Mouse (Mus musculus): ENCODE results near the gene Olfr889. TPM values are rescaled to one million over a fixed set of nuclear protein-coding genes. Genes with fewer than 3 reads are reported as not detected.
"Not testable (repeated sequence)": the region's sequence is repeated elsewhere in the genome, so short reads cannot be mapped to it uniquely, and the experiment has no call there.

Gene Olfr889
- 0.09 TPM in 1 of 2 replicates, not detected in the other for polyA plus RNA-seq (2011; ENCODE audit: insufficient read length, low read depth, missing spikeins)

DNA sequence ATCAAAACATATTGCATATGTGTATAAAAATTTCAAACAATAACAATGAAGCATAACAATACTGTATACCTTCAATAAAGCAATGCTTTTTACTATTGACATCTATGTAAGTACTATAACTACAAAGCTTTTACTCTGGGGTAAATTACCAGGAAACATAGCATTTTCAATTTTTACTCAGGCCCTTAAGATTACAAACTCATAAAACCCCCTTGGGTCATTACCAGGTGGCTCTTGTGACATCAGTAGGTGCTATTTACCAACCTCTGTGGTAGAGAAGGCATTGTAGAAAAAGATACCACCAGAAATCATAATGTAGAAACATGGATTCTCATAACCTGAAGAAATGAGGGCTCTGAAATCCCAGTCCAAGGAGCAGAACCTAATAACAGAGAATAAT is at the start of gene Olfr889:
Olfr889 (plus strand) TSS at position 301 of the 400 bp plus-strand sequence.
- Histone ChIP-seq H3K4me3 (ENCODE audit: insufficient read depth, low read length) (no peak within 1 kb of the TSS), H3K27ac (ENCODE audit: insufficient read depth, low read length) (no peak within 1 kb of the TSS)
- TF ChIP-seq CTCF (IDR thresholded peaks at IDR 0.05; ENCODE audit: borderline replicate concordance, insufficient read depth, low read length): no peak
- no peak for TF ChIP-seq POLR2A (IDR thresholded peaks at IDR 0.05; ENCODE audit: low read depth, low read length)

GRCm38 (mm10) chr9:38083772-38084171 is 31.2 kb upstream of the Olfr889 start, which contains the start of gene Olfr887:
Olfr887 (plus strand) TSS chr9:38084072.
- no peak for TF ChIP-seq POLR2A (IDR thresholded peaks at IDR 0.05; ENCODE audit: low read depth, low read length)
- TF ChIP-seq CTCF (IDR thresholded peaks at IDR 0.05; ENCODE audit: borderline replicate concordance, insufficient read depth, low read length): no peak
- no peak within 1 kb of the TSS for H3K27ac ChIP-seq (ENCODE audit: insufficient read depth, low read length)
- H3K4me1 ChIP-seq (ENCODE audit: control insufficient read depth, insufficient read depth, low read length): no peaks in the 10 kb centered on the region
- H3K4me3 ChIP-seq (ENCODE audit: insufficient read depth, low read length): no peak within 1 kb of the TSS

More for the DNA sequence above, at the start of gene Olfr889:
- no peaks in the 10 kb centered on the region for H3K4me1 ChIP-seq (ENCODE audit: control insufficient read depth, insufficient read depth, low read length)

DNA sequence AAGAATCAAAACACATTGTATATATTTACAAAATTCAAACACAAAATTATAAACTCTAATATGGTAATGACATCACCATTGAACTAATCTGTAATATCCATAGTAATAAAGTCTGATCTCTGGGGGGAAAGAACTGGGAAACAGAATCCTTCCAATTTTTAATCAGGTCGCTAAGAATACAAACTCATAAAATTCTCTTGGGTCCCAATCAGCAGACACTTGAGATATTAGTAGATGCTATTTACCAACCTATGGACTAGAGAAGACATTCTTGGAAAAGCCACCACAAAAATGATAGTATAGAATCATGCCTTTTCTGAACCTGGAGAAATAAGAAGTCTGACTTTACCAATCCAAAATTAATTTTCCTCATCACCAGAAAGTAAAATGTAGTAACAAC is 7.2 kb upstream of the Olfr889 start, which contains the start of gene Olfr888:
Olfr888 (plus strand) TSS at position 301 of the 400 bp plus-strand sequence.
- TF ChIP-seq CTCF (IDR thresholded peaks at IDR 0.05; ENCODE audit: borderline replicate concordance, insufficient read depth, low read length) (no peak), POLR2A (IDR thresholded peaks at IDR 0.05; ENCODE audit: low read depth, low read length) (no peak)
- no peaks in the 10 kb centered on the region for H3K4me1 ChIP-seq (ENCODE audit: control insufficient read depth, insufficient read depth, low read length)
- H3K27ac ChIP-seq (ENCODE audit: insufficient read depth, low read length): no peak within 1 kb of the TSS
- H3K4me3 ChIP-seq (ENCODE audit: insufficient read depth, low read length): no peak within 1 kb of the TSS

DNA sequence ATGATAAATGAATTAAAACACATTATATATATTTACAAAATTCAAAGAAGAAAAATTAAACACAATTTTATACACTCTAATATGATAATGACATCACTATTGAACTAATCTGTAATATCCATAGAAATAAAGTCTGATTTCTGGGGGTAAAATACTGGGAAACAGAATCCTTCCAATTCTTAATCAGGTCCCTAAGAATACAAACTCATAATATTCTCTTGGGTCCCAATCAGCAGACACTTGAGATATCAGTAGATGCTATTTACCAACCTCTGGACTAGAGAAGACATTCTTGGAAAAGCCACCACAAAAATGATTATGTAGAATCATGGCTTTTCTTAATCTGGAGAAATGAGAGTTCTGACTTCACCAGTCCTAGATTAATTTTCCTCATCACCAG is 27.2 kb downstream of the Olfr889 start, which contains the start of gene Olfr890:
Olfr890 (plus strand) TSS at position 301 of the 400 bp plus-strand sequence.
- Histone ChIP-seq H3K4me3 (ENCODE audit: insufficient read depth, low read length) (no peak within 1 kb of the TSS), H3K4me1 (ENCODE audit: control insufficient read depth, insufficient read depth, low read length) (no peaks in the 10 kb centered on the region), H3K27ac (ENCODE audit: insufficient read depth, low read length) (no peak within 1 kb of the TSS)
- TF ChIP-seq CTCF (IDR thresholded peaks at IDR 0.05; ENCODE audit: borderline replicate concordance, insufficient read depth, low read length): no peak
- TF ChIP-seq POLR2A (IDR thresholded peaks at IDR 0.05; ENCODE audit: low read depth, low read length): no peak

DNA sequence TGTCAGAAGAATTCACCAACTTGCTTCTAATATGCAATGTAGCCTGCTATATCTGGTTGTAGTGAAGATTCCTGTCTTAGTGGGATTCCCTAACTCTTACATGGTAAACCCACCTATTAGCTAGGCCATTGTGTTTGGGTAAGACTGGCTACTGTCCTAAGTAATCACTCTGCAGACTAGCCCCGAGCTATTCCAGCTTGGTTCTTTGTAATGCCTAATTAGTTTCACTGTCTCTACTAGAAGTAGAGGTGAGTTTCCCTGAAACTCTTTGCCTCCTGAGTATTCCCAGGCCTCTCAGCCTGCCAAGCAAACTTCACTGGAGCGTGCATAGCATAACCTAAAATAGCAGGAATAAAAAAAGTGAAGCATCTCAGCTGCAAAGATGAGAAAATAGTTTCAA is 53.3 kb downstream of the Olfr889 start:
- H3K27ac ChIP-seq (ENCODE audit: insufficient read depth, low read length); H3K4me1 ChIP-seq (ENCODE audit: control insufficient read depth, insufficient read depth, low read length); H3K4me3 ChIP-seq (ENCODE audit: insufficient read depth, low read length): not testable (repeated sequence)

Other genes starting within 250 kb of the Olfr889 start
- not detected in 2 replicates for gene Olfr145, start 218.5 kb upstream of the Olfr889 start, polyA plus RNA-seq (2011; ENCODE audit: insufficient read length, low read depth, missing spikeins)
- not detected in 2 replicates for gene Olfr878, start 197.4 kb upstream of the Olfr889 start, polyA plus RNA-seq (2011; ENCODE audit: insufficient read length, low read depth, missing spikeins)
- not detected in 2 replicates for gene Olfr881, start 123.4 kb upstream of the Olfr889 start, polyA plus RNA-seq (2011; ENCODE audit: insufficient read length, low read depth, missing spikeins)
- gene Olfr883, start 89.4 kb upstream of the Olfr889 start, polyA plus RNA-seq (2011; ENCODE audit: insufficient read length, low read depth, missing spikeins): not detected in 2 replicates
- not detected in 2 replicates for gene Olfr884, start 68.6 kb upstream of the Olfr889 start, polyA plus RNA-seq (2011; ENCODE audit: insufficient read length, low read depth, missing spikeins)
- gene Olfr885, start 53.9 kb upstream of the Olfr889 start, polyA plus RNA-seq (2011; ENCODE audit: insufficient read length, low read depth, missing spikeins): not detected in 2 replicates
- gene Olfr887, start 31.1 kb upstream of the Olfr889 start, polyA plus RNA-seq (2011; ENCODE audit: insufficient read length, low read depth, missing spikeins): not detected in 2 replicates
- not detected in 2 replicates for gene Olfr888, start 7.1 kb upstream of the Olfr889 start, polyA plus RNA-seq (2011; ENCODE audit: insufficient read length, low read depth, missing spikeins)
- not detected in 2 replicates for gene Olfr890, start 27.3 kb downstream of the Olfr889 start, polyA plus RNA-seq (2011; ENCODE audit: insufficient read length, low read depth, missing spikeins)
- not detected in 2 replicates for gene Olfr891, start 65.6 kb downstream of the Olfr889 start, polyA plus RNA-seq (2011; ENCODE audit: insufficient read length, low read depth, missing spikeins)
- not detected in 2 replicates for gene Olfr893, start 93.2 kb downstream of the Olfr889 start, polyA plus RNA-seq (2011; ENCODE audit: insufficient read length, low read depth, missing spikeins)
- gene Olfr894, start 102.9 kb downstream of the Olfr889 start, polyA plus RNA-seq (2011; ENCODE audit: insufficient read length, low read depth, missing spikeins): not detected in 2 replicates
- not detected in 2 replicates for gene Olfr143, start 137.6 kb downstream of the Olfr889 start, polyA plus RNA-seq (2011; ENCODE audit: insufficient read length, low read depth, missing spikeins)
- gene Olfr895, start 152.7 kb downstream of the Olfr889 start, polyA plus RNA-seq (2011; ENCODE audit: insufficient read length, low read depth, missing spikeins): not detected in 2 replicates
- gene Olfr896-ps1, start 175.9 kb downstream of the Olfr889 start, polyA plus RNA-seq (2011; ENCODE audit: insufficient read length, low read depth, missing spikeins): not detected in 2 replicates
- not detected in 2 replicates for gene Olfr25, start 213.9 kb downstream of the Olfr889 start, polyA plus RNA-seq (2011; ENCODE audit: insufficient read length, low read depth, missing spikeins)
- not detected in 2 replicates for gene Olfr898, start 233.2 kb downstream of the Olfr889 start, polyA plus RNA-seq (2011; ENCODE audit: insufficient read length, low read depth, missing spikeins)

Data from embryonic fibroblast, embryonic 13.5 days (primary cell).